Mouse (Mus musculus) left cerebral cortex, adult 18-20 months (tissue): ENCODE measurements around the gene Gm48551. TPM values are rescaled to one million over a fixed set of nuclear protein-coding genes. Genes with fewer than 3 reads are reported as not detected.
A peak's percentile ranks its signal among the peaks of the same experiment; 100 is the strongest.

Source experiments
- DNase-seq, 2 experiments: peaks; one replicate each; pipeline ENCODE4 v3.0.0; 2021 to 2022; ENCODE audit warnings: low spot score in 2 of 2, mixed read lengths in 1 of 2
- total RNA-seq, 2 experiments: library from RNA; stranded (reverse); gene quantifications; 2 replicates each; pipeline ENCODE4 v1.2.3; 2021

The Gm48551 gene
- total RNA-seq, 2 experiments from 2014 or later, result 3.1 to 3.8 TPM

GRCm38 (mm10) chr10:81356991-81357844 is 27.0 kb upstream of the Gm48551 start, which contains the start of gene Mfsd12:
Mfsd12 (plus strand) TSS chr10:81357491.
- DNase-seq, result peak; percentile 91 to 93

DNA sequence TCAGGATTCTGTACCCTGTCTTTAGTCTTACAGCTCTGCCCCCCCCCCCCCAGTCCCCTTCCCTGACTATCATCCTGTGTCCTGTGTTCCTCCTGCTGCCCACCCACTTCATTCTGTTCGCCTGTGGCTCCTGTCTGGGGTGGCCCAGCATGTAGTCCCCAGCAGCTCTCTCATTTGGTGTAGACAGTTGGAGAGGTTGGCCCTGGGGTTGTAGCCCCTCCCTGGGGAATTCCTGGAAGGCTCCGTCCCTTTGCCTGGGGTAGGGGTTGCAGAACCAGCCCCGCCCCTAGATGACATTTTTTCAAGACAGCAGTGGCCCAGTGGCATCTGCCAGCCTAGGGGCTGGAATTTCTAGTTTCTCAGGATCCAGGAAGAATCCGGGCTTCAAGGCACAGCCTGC is 26.1 kb upstream of the Gm48551 start:
- DNase-seq, result no peak

DNA sequence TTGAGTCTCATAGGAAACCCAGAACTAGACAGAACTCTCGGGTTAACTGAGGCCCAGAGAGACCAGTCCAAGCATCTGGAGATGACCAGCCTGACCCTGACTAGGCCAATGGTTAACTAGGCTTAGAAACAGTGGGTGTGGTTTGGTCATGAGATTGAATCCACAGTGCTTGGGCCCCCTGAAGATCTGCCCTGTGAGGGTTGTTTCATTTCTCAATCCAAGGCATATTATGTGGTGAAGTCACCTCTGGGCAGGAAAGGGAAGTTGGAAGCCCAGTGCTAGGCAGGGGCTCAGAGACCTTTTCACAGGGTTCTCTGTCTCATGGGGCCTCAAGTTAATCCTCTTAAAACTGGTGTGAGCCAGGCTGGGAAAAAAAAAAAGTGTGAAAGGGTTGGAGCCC is 25.4 kb upstream of the Gm48551 start:
- no peak for DNase-seq

DNA sequence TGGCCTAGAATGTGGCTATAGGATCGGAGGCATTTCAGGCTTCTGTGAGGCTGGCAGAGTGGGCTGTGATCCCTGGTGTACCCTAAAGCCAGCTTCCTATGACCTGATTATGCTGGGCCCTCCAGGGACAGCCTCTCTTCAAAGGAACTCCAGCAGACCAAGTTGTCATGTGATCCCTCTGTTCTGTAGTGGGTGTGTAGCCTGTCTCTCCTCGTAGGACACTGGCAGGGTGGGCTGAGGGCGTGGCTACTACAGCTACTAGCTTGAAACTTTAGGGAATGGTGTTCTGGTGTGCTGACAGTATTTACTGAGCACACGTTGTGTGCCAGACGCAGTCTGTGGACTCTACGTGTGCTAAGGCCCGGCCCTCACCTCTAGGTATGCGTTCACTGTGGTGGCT is 23.5 kb upstream of the Gm48551 start:
- DNase-seq, result no peak

- DNase-seq, result no peak
Observed at GRCm38 (mm10) chr10:81362336-81362949, 21.8 kb upstream of the Gm48551 start.

- DNase-seq, result no peak
Observed at GRCm38 (mm10) chr10:81363436-81364346, 20.6 kb upstream of the Gm48551 start.

- DNase-seq, result no peak
Observed at GRCm38 (mm10) chr10:81364666-81365065, 19.6 kb upstream of the Gm48551 start.

DNA sequence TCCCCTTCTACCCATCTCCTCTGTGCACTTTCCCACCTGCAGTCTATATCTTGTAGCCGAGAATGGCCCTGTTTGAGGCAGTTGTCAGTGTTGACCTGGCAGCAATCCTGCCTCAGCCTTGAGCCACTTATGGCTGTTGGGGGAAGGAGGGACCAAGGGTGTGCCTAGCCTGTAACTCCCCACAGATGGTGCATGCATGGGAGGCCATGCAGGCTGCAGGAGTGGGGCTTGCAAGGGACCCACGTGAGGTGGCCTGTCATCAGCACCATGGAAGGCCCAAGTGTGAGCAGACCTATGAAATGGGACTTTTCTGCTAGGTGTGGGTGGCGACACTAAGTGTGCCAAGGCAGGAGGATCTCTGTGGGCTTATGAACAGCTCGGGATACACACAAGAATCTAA is 19.2 kb upstream of the Gm48551 start:
- DNase-seq, result peak in 1 of 2 experiments; percentile 56

- no peak for DNase-seq
Observed at GRCm38 (mm10) chr10:81365672-81366476, 18.4 kb upstream of the Gm48551 start, which contains the start of gene 4930404N11Rik. 4930404N11Rik (minus strand) TSS chr10:81365816.

GRCm38 (mm10) chr10:81366477-81367206 is 17.6 kb upstream of the Gm48551 start:
- DNase-seq, result no peak

DNA sequence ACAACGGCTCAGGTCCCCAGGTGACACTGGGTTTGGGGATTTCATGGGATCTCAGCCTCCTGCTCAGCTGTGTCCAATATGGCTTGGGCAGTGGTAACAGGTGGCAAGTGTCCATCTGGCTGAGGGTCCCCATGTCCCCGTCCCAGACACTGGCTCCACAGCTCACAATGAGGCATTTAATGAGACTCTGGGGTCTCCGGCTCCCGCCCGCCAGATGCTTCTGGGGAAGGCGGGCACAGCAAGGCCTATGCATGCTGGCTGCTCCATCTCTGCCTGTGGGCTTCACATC is 17.1 kb upstream of the Gm48551 start:
- DNase-seq, result no peak

- no peak for DNase-seq
Observed at GRCm38 (mm10) chr10:81375322-81375721, 8.9 kb upstream of the Gm48551 start.

DNA sequence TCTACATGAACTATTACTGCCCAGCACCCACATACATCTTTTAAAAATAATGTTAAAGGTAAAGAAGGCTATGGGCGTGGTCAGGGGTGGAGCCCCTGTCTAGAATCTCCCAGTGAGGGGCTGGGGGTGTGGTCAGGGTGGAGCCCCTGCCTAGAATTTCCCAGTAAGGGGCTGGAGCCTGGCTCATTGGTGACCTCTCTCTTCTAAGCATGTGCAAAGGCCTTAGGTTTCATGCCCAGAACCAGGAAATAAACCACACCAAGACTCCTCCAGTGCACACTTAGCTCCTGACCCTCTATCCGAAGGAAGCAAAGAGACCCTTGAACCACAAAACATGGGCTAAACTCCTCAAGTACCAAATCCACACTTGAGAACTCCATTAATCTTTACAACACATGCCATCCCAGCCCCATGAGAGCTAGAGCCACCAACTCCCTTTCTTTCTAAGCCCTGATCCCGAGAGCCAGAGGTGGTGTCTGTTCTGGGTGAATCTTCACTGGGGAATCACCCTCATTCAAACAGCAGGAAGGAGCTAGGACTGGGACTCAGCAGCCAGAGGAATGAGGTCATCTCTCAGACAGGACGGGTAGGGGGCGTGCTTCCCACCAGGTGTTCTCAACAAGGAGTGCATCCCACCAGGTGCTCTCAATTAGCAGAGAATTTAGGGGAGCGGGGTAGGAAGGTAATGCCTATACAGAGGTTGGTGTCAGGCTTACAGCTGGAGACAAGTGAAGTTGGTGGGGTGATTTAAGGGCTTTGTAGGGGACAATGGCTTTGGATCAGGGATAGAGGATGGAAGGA is 7.5 kb upstream of the Gm48551 start:
- DNase-seq, result no peak

- no peak for DNase-seq
Observed at GRCm38 (mm10) chr10:81377362-81377664, 7.0 kb upstream of the Gm48551 start.

- DNase-seq, result no peak
Observed at GRCm38 (mm10) chr10:81377793-81378552, 6.3 kb upstream of the Gm48551 start, which contains the start of gene Fzr1. Fzr1 (minus strand) TSS chr10:81378516.

DNA sequence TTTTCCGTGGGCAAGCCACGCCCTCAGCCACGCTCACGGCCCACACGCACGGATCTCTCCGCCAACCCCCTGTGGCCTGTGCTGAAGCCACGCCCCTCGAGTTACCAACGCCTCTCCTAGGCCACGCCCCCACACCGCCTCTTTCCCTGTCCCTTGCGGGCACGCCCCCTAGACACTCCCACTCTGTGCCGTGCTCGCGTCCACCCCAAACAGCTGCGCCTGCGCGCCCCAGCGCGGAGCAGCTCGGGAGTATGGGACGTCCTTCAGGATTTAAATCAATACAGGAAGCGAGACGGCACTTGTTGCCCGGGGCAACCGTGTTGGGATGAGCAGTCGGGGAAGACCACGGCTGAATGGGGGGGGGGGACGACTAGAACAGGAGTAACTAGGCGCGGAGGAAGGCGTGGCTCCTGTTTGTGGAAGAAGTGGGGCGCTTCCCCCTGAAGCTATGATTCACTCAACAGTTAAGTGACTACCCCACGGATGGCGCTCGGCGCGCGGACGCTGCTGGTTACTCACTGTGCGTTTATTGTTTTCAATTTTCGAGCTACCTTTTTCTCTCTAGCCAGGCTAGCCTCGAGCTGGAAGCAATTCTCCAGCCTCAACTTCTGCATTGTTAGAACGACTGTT is 5.6 kb upstream of the Gm48551 start:
- peak; percentile 100 for DNase-seq

DNA sequence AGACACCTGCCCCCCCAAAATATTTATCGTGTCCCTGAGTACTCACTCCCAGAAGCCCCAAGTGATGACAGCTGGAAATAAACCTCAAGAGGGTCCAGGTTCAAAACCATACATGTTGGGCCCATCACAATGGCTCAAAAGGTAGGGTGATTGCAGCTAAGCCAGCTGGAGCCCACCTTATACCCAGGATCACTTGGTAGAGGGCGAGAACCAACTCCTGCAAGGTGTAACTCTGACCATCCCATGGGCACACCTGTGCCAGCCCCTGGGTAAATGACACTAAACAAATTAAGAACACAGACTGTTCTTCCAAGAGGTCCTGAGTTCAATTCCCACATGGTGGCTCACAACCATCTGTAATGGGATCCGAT is 5.1 kb upstream of the Gm48551 start:
- no peak for DNase-seq

DNA sequence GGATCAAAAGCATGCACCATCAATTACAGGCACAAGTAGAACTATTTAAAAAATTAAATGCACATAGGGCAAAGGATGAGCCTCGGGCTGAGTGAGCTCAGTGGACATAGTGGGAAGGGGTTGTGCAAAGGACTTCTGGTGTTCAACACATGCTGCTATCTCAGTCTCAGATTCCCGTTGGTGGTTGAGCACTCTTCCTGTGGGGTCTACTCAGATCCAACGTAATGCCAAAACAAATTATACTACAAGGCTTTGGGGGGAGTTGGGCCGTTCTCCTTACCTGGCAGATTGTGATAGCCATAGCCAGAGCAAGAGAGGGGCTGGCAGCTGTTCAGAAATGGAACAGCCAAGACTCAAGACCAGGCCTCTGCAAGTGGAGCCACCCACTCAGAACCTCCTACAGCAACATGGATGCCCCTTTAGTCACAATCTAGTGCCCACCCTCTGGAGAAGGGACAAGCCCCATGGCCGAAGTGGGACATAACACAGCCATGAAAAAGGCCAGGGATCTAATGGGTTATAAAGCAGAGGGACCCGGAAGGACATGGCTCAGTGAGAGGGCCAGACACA is 4.4 kb upstream of the Gm48551 start:
- DNase-seq, result no peak
